Mouse (Mus musculus): ENCODE measurements around the gene Abca13.
A peak's percentile ranks its signal among the peaks of the same experiment; 100 is the strongest.

Abca13 gene

GRCm38 (mm10) chr11:9666648-9667255 lies 475.0 kb downstream of the Abca13 start:
- DNase-seq (ENCODE audit: inconsistent age in 2 of 2, low spot score in 1 of 2) = peak in 1 of 2 experiments; percentile 26

GRCm38 (mm10) chr11:9669430-9669829 lies 477.7 kb downstream of the Abca13 start:
- no peak for DNase-seq (ENCODE audit: inconsistent age in 2 of 2, low spot score in 1 of 2)

- DNase-seq (ENCODE audit: inconsistent age in 2 of 2, low spot score in 1 of 2) = no peak
Measured at GRCm38 (mm10) chr11:9684952-9685351, 493.2 kb downstream of the Abca13 start.

GRCm38 (mm10) chr11:9705190-9705589 lies 513.4 kb downstream of the Abca13 start:
- no peak for DNase-seq (ENCODE audit: inconsistent age in 2 of 2, low spot score in 1 of 2)

- no peak for DNase-seq (ENCODE audit: inconsistent age in 2 of 2, low spot score in 1 of 2)
Measured at GRCm38 (mm10) chr11:9727810-9728490, 536.2 kb downstream of the Abca13 start.

GRCm38 (mm10) chr11:9731300-9731699 lies 539.6 kb downstream of the Abca13 start:
- no peak for DNase-seq (ENCODE audit: inconsistent age in 2 of 2, low spot score in 1 of 2)

Measured in adrenal gland, adult (tissue).